Mouse (Mus musculus): ENCODE measurements at regions not wholly inside any gene's neighbourhood (a gene's known extent, or its start where the extent isn't known, plus 50 kb on each side); places are given as distances from the start of the nearest gene placed in this dataset.

- Histone ChIP-seq H3K9ac (replicated peaks; ENCODE audit: low read length, poor library complexity, severe bottlenecking) (no peak overlapping the region), H3K36me3 (ENCODE audit: insufficient read depth, low read length) (no peaks in the 10 kb centered on the region), H3K4me2 (ENCODE audit: low read depth, low read length, poor library complexity, severe bottlenecking) (no peak overlapping the region), H3K4me3 (ENCODE audit: low read depth, low read length) (no peak overlapping the region), H3K4me1 (ENCODE audit: insufficient read depth, low read length) (no peaks in the 10 kb centered on the region), H3K27ac (ENCODE audit: low read depth, low read length) (no peak overlapping the region), H3K27me3 (ENCODE audit: insufficient read depth, low read length) (no peaks in the 10 kb centered on the region), H3K9me3 (ENCODE audit: low read length) (no peaks in the 10 kb centered on the region)
- ATAC-seq (ENCODE audit: low FRiP score) (no peak), DNase-seq (ENCODE audit: low spot score) (no peak)
- TF ChIP-seq CTCF (IDR thresholded peaks at IDR 0.05): no peak
Measured at GRCm38 (mm10) chr10:46333231-46333630, 755.6 kb downstream of the Hace1 start.

DNA sequence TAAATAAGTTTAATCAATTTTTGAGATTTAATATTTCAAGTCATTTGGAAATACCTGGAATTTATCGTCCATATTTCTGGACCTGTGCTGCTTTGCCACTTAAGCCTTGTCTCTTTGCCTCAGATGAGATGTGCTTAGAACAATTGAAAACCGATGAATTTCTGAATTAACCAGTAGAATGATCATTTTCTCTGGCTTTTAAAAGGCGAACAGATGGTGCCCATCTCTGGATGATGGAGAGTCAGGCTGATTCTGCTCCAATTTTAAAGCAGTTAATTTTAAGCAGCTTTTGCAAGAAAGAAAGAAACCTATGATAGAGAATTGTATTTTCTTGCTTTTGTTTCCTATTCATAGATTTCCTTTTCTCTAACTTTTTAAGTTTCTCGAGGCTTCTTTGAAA is 767.7 kb downstream of the Hace1 start:
- no peaks in the 10 kb centered on the region for H3K27me3 ChIP-seq (ENCODE audit: insufficient read depth, low read length)
- no peak overlapping the region for H3K4me3 ChIP-seq (ENCODE audit: low read depth, low read length)
- no peaks in the 10 kb centered on the region for H3K4me1 ChIP-seq (ENCODE audit: insufficient read depth, low read length)
- ATAC-seq (ENCODE audit: low FRiP score) (no peak), DNase-seq (ENCODE audit: low spot score) (peak; percentile 17)
- H3K4me2 ChIP-seq (ENCODE audit: low read depth, low read length, poor library complexity, severe bottlenecking): no peak overlapping the region
- H3K27ac ChIP-seq (ENCODE audit: low read depth, low read length): no peak overlapping the region
- H3K9ac ChIP-seq (replicated peaks; ENCODE audit: low read length, poor library complexity, severe bottlenecking): no peak overlapping the region
- WGBS: 71% methylated on average over 4 of the region's 4 CpGs
- no peak for TF ChIP-seq CTCF (IDR thresholded peaks at IDR 0.05)
- H3K9me3 ChIP-seq (ENCODE audit: low read length): no peaks in the 10 kb centered on the region
- H3K36me3 ChIP-seq (ENCODE audit: insufficient read depth, low read length): no peaks in the 10 kb centered on the region

DNA sequence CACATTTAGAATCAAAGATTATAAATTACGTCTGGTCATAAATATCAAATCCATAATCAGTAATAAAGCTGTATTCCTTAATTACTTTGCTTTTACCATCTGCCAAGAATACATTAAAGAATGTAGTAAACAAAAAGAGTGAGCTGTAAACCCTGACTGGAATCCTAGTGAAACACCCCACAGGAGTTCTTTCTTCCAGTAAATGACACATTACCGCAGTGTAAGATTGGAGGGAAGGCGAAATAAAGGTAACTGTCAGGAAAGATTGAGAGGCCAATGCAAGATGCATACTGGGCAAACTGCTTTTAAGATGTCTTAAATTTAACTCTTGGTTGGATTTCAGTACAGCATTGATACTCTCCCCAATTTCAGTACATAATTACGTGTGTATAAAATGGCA is 772.0 kb downstream of the Hace1 start:
- WGBS: 44% methylated on average over 4 of the region's 4 CpGs
- Histone ChIP-seq H3K4me2 (ENCODE audit: low read depth, low read length, poor library complexity, severe bottlenecking) (no peak overlapping the region), H3K9ac (replicated peaks; ENCODE audit: low read length, poor library complexity, severe bottlenecking) (no peak overlapping the region), H3K4me1 (ENCODE audit: insufficient read depth, low read length) (no peaks in the 10 kb centered on the region), H3K36me3 (ENCODE audit: insufficient read depth, low read length) (no peaks in the 10 kb centered on the region), H3K27ac (ENCODE audit: low read depth, low read length) (no peak overlapping the region), H3K27me3 (ENCODE audit: insufficient read depth, low read length) (no peaks in the 10 kb centered on the region), H3K4me3 (ENCODE audit: low read depth, low read length) (no peak overlapping the region), H3K9me3 (ENCODE audit: low read length) (no peaks in the 10 kb centered on the region)
- ATAC-seq (ENCODE audit: low FRiP score): no peak
- peak; percentile 15 for DNase-seq (ENCODE audit: low spot score)
- no peak for TF ChIP-seq CTCF (IDR thresholded peaks at IDR 0.05)

- DNase-seq (ENCODE audit: low spot score): peak; percentile 57
- ATAC-seq (ENCODE audit: low FRiP score): no peak
- Histone ChIP-seq H3K4me3 (ENCODE audit: low read depth, low read length) (no peak overlapping the region), H3K27ac (ENCODE audit: low read depth, low read length) (no peak overlapping the region), H3K9me3 (ENCODE audit: low read length) (no peaks in the 10 kb centered on the region), H3K9ac (replicated peaks; ENCODE audit: low read length, poor library complexity, severe bottlenecking) (no peak overlapping the region), H3K36me3 (ENCODE audit: insufficient read depth, low read length) (no peaks in the 10 kb centered on the region), H3K4me1 (ENCODE audit: insufficient read depth, low read length) (no peaks in the 10 kb centered on the region), H3K4me2 (ENCODE audit: low read depth, low read length, poor library complexity, severe bottlenecking) (no peak overlapping the region), H3K27me3 (ENCODE audit: insufficient read depth, low read length) (no peaks in the 10 kb centered on the region)
- no peak for TF ChIP-seq CTCF (IDR thresholded peaks at IDR 0.05)
- WGBS: 15% methylated on average over 2 of the region's 2 CpGs
Measured at GRCm38 (mm10) chr10:46350196-46350595, 772.6 kb downstream of the Hace1 start.

DNA sequence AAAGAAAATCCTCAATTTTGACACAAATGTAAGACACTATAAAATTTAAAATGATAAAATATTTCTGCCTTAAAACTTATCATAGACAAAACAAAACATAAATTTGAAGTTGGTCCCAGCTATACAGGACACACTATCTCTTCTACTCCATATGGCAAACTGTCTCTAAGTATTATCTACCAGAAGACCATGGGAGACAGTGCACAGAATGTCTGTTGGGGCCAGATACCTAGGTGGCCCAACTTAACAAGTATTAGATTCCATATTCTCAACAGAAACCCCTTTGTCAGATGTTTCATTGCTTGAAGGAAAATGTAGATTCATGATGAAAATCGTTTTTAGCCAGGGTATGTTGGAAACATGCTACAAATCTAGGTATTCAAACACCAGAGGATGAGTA is 779.1 kb downstream of the Hace1 start:
- H3K9ac ChIP-seq (replicated peaks; ENCODE audit: low read length, poor library complexity, severe bottlenecking): no peak overlapping the region
- H3K27ac ChIP-seq (ENCODE audit: low read depth, low read length): no peak overlapping the region
- no peak for ATAC-seq (ENCODE audit: low FRiP score)
- no peak overlapping the region for H3K4me3 ChIP-seq (ENCODE audit: low read depth, low read length)
- 63% methylated on average over 1 of the region's 1 CpGs for WGBS
- no peaks in the 10 kb centered on the region for H3K36me3 ChIP-seq (ENCODE audit: insufficient read depth, low read length)
- H3K9me3 ChIP-seq (ENCODE audit: low read length): no peaks in the 10 kb centered on the region
- H3K27me3 ChIP-seq (ENCODE audit: insufficient read depth, low read length): no peaks in the 10 kb centered on the region
- H3K4me2 ChIP-seq (ENCODE audit: low read depth, low read length, poor library complexity, severe bottlenecking): no peak overlapping the region
- H3K4me1 ChIP-seq (ENCODE audit: insufficient read depth, low read length): no peaks in the 10 kb centered on the region
- no peak for DNase-seq (ENCODE audit: low spot score)
- no peak for TF ChIP-seq CTCF (IDR thresholded peaks at IDR 0.05)

GRCm38 (mm10) chr10:46373715-46374475 is 796.3 kb downstream of the Hace1 start:
- no peaks in the 10 kb centered on the region for H3K9me3 ChIP-seq (ENCODE audit: low read length)
- H3K4me3 ChIP-seq (ENCODE audit: low read depth, low read length): no peak overlapping the region
- no peaks in the 10 kb centered on the region for H3K27me3 ChIP-seq (ENCODE audit: insufficient read depth, low read length)
- no peak overlapping the region for H3K27ac ChIP-seq (ENCODE audit: low read depth, low read length)
- 79% methylated on average over 7 of the region's 7 CpGs for WGBS
- H3K4me2 ChIP-seq (ENCODE audit: low read depth, low read length, poor library complexity, severe bottlenecking): no peak overlapping the region
- no peak for TF ChIP-seq CTCF (IDR thresholded peaks at IDR 0.05)
- H3K9ac ChIP-seq (replicated peaks; ENCODE audit: low read length, poor library complexity, severe bottlenecking): no peak overlapping the region
- DNase-seq (ENCODE audit: low spot score) (no peak), ATAC-seq (ENCODE audit: low FRiP score) (no peak)
- H3K4me1 ChIP-seq (ENCODE audit: insufficient read depth, low read length): no peaks in the 10 kb centered on the region
- H3K36me3 ChIP-seq (ENCODE audit: insufficient read depth, low read length): no peaks in the 10 kb centered on the region
